Mouse (Mus musculus): Measurements from ENCODE around the gene Ldlrad3.

Ldlrad3 gene

DNA sequence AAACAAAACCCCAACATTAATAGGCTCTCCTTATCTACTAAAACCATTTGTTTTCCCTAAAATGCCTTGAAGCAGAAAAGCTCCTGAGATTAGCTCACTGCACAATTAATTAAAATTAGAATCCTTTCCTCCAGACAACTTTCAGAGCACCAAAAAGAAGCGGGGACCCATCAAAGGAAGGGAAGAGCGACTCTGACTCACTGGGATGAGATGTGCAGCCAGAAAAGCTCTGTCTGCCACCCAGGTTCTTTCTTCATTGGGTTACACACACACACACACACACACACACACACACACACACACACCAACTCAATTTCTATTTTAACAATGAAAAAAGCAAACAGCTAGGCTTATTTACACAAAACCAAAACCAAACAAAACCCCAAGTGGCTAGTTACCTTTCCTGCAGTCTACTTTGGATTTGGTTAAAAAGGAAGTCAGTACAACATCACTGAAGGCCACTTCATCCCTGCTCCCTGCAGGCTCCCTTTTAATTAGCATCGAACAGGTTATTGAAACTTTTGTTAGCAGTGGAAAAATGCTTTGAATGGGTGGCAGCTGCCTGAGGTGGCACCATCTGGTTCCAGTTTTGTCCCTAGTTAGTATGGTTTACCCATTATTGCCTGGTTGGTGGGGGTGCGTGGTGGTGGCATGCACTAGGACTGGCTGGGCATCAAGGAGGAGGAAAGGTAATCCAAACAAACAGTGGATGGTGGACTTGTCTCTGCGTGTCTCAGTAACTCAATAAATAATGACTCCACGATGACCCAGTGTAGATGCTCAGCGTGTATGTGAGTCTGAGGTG lies 235.3 kb downstream of the Ldlrad3 start:
- CTCF ChIA-PET, result no interaction called here
- POLR2A ChIA-PET, result no interaction called here

DNA sequence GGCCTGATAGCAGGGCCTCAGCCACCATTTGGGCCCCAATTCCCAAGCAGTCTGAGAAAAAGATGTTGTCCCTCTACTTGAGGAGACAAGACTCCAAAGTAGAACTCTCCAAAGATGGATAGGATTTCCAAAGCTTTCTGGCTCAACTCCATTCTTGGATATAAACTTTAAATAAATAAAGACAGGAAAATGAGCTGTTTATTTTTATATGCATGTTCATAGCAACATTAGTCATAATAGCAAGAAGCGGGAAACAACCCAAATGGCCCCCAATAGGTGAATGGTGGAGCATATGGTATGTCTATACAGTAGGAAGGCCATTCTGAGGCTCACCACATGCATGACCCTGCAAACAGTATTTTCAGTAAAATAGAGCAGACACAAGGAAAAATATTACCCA lies 251.2 kb downstream of the Ldlrad3 start:
- CTCF ChIA-PET, result interaction anchor here in 2 of 4 experiments (0.7 to 1.2 kb wide), 2 partner anchors 228 to 256 kb away, joined by 3 read pairs; no protein-coding TSS in a partner anchor
- POLR2A ChIA-PET, result interaction anchor here in 1 of 4 experiments (0.6 kb wide), 1 partner anchor 728 kb away, joined by 4 read pairs; no protein-coding TSS in a partner anchor

DNA sequence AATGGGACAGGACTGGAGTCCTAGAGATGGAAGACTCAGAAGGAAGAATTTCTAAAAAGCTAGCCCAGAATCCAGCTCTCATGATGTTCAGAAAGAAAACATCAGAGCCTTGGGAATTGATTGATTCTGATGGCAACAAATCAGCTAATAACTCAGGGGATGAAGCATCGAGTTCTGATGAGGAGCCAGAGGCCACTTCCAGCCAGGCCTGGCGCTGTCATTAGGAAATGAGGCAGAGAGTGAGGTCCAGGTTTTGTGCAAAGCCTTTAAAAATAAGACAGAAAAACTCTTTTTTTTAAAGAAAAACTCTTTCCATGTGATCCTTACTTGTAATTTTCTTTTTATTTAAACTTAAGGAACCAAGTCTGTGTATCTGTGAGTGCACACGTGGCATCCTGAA lies 252.9 kb downstream of the Ldlrad3 start:
- CTCF ChIA-PET, result no interaction called here
- POLR2A ChIA-PET, result interaction anchor here in 1 of 4 experiments (0.6 to 0.7 kb wide), 2 partner anchors 25 to 470 kb away, joined by 3 to 4 read pairs; no protein-coding TSS in a partner anchor

DNA sequence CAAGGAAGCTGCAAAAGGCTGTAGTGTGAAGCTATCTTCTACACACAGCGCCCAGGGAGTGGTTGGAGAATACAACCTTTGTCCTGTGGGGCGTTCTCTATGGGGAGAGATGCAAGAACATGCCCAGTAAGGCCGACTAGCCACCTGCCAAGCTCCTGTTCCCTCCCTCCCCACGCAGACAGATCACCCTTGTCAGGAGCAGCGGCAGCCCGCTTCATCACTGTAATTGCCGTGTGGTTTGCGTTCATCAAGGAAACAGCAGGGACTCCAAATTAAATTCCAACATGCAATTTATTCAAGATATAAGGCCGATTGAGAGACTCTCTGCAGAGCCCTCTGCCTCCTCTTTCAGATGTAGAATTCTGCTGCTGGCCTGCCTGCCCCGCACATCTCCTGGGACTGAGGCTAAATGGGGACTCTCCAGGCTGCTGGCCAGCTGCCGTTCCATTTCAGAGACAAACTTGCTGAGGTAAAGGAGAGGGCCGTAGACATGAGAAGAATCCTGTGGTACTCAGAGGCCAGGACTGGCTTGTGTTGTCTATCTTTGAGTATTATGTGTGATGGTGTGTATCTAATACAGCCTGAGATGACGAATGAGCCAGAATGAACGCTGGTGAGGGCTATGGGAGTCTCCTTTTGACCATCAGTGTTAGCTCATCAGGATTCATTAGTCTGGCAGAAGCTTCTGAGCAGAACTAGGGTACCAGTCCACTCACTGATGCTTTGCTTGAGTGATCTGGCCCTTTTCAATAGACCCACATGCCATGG lies 253.8 kb downstream of the Ldlrad3 start:
- CTCF ChIA-PET, result interaction anchor here in 2 of 4 experiments (0.6 to 1.2 kb wide), 2 partner anchors 117 to 145 kb away, joined by 3 read pairs; no protein-coding TSS in a partner anchor
- POLR2A ChIA-PET, result interaction anchor here in 1 of 4 experiments (0.6 kb wide), 1 partner anchor 471 kb away, joined by 3 read pairs; no protein-coding TSS in a partner anchor

- ChIA-PET CTCF (no interaction called here), POLR2A (interaction anchor here in 1 of 4 experiments (1.1 kb wide), 1 partner anchor 25 kb away, joined by 3 read pairs; no protein-coding TSS in a partner anchor)
Observed at GRCm38 (mm10) chr2:101925591-101926188, 260.5 kb downstream of the Ldlrad3 start.

DNA sequence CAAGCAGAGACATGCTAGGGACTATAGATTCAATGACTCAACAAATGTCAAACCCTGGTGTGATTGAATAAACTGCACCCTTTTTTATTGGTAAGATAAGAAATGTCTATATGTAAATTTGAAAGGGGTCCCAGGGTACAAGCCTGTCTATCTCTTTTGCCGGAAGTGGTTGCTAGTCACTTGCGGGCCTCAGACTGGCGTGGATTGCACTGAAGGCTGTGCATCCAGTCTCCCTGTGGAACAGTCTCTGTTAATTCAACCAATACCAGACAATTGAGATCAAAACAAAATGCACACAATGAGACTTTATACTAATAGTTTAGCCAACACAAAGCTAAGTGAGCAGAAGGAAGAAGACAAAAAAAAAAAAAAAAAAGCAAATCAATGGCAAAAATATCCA lies 261.0 kb downstream of the Ldlrad3 start:
- ChIA-PET POLR2A (no interaction called here), CTCF (no interaction called here)

- ChIA-PET POLR2A (interaction anchor here in 1 of 4 experiments (1.2 kb wide), 1 partner anchor 17 kb away, joined by 3 read pairs; no protein-coding TSS in a partner anchor), CTCF (no interaction called here)
Observed at GRCm38 (mm10) chr2:101923181-101923580, 263.0 kb downstream of the Ldlrad3 start.

GRCm38 (mm10) chr2:101922302-101922701 lies 263.9 kb downstream of the Ldlrad3 start:
- ChIA-PET CTCF (interaction anchor here in 1 of 4 experiments (0.6 to 0.7 kb wide), 2 partner anchors 100 to 155 kb away, joined by 3 to 6 read pairs; no protein-coding TSS in a partner anchor), POLR2A (interaction anchor here in 1 of 4 experiments (1.2 kb wide), 1 partner anchor 16 kb away, joined by 3 read pairs; no protein-coding TSS in a partner anchor)

DNA sequence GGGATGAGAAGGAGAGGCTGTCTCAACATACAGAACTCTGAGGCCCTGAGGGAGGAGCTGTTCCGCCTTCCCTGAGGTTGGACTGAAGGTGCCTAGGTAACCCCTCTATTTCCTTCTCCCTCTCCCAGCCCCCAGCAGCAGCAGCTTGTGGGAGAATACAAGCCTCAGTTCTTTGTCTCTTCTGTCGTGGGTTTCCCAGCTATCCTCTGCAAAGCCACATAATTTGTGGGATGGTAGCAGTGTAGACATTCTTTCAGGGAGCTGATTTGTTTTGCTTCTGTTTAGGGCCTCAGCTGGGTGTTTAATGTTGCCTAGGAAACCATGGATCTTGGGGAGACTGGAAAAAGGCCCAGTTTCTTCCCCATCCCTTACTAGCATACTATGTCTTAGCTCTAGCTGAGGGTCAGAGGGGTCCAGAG lies 266.0 kb downstream of the Ldlrad3 start:
- ChIA-PET CTCF (interaction anchor here in 3 of 4 experiments (0.6 to 1.4 kb wide), 3 partner anchors 14 to 913 kb away, joined by 3 read pairs; no protein-coding TSS in a partner anchor), POLR2A (no interaction called here)

GRCm38 (mm10) chr2:101918518-101918917 lies 267.7 kb downstream of the Ldlrad3 start:
- CTCF ChIA-PET, result interaction anchor here in 1 of 4 experiments (0.7 kb wide), 1 partner anchor 122 kb away, joined by 4 read pairs; no protein-coding TSS in a partner anchor
- POLR2A ChIA-PET, result no interaction called here

DNA sequence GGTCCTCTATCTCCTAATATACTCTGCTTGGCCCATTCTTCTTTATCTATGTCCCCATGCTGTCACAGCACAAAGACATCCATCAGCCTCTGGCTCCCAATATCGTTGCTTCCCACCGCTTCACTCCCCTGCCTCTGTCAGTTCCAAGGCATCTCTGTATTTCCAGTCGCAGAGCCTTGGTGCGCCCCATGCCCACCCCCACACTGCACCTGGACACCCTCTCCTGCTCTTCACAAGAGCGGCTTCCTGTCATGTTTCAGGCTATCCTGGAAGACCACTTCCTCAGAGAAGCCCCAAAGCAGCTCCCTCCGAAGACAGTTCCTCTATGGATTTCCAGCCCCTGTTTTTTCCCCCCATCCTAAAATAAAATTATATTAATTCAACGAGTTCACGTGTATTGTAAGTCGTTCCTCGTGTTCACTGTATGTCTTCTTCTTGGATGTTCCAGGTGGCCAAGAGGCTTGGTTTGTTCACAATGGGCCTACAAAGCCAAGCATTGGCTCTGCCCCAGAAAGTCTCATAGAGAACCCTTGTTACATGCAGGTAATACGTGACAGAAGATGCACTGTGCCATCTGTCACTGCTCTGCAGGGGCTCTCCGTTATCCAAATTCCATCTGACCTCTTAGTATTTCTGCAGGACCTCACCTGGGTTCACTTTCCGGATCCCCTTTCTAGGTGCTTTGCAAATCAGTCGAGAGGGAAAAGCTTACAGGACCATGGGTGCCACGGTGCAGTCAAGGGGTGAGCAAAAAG lies 276.7 kb downstream of the Ldlrad3 start:
- ChIA-PET CTCF (no interaction called here), POLR2A (interaction anchor here in 1 of 4 experiments (1.3 kb wide), 1 partner anchor 27 kb away, joined by 3 read pairs; no protein-coding TSS in a partner anchor)

- CTCF ChIA-PET, result no interaction called here
- POLR2A ChIA-PET, result interaction anchor here in 1 of 4 experiments (0.6 kb wide), 1 partner anchor 23 kb away, joined by 3 read pairs; no protein-coding TSS in a partner anchor
Observed at GRCm38 (mm10) chr2:101908773-101909172, 277.4 kb downstream of the Ldlrad3 start.

GRCm38 (mm10) chr2:101907386-101908022 lies 278.7 kb downstream of the Ldlrad3 start:
- ChIA-PET CTCF (interaction anchor here in 1 of 4 experiments (0.6 kb wide), 1 partner anchor 123 kb away, joined by 3 read pairs; no protein-coding TSS in a partner anchor), POLR2A (interaction anchor here in 1 of 4 experiments (0.6 kb wide), 2 partner anchors 47 to 1146 kb away, joined by 3 read pairs; no protein-coding TSS in a partner anchor)

DNA sequence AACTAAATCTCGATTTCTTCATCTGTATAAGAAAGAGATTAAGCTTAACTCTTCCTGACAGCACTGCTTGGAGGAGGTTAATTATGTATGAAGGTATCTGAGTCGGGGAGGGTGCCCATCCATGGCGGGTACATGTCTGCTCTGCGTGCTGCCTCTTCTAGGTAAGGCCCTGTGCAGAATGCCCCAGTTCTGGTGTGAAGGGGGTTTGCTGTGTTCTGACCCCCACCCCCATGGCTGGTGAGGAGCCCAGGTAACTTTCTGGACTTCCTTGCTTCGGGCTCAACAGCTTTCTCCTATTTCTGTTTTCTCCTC lies 279.9 kb downstream of the Ldlrad3 start:
- CTCF ChIA-PET, result interaction anchor here (0.7 to 1.6 kb wide), 10 partner anchors 9 to 544 kb away, joined by 3 to 7 read pairs (median 4); no protein-coding TSS in a partner anchor
- POLR2A ChIA-PET, result interaction anchor here in 2 of 4 experiments (0.6 to 0.9 kb wide), 2 partner anchors 9 to 16 kb away, joined by 3 read pairs; no protein-coding TSS in a partner anchor

GRCm38 (mm10) chr2:101905534-101906378 lies 280.4 kb downstream of the Ldlrad3 start:
- POLR2A ChIA-PET, result interaction anchor here in 3 of 4 experiments (0.6 to 1.2 kb wide), 4 partner anchors 10 to 546 kb away, joined by 3 to 4 read pairs (median 3); no protein-coding TSS in a partner anchor
- CTCF ChIA-PET, result interaction anchor here (0.5 to 1.6 kb wide), 15 partner anchors 10 to 546 kb away, joined by 3 to 8 read pairs (median 3); no protein-coding TSS in a partner anchor

GRCm38 (mm10) chr2:101902196-101902595 lies 284.0 kb downstream of the Ldlrad3 start:
- ChIA-PET CTCF (no interaction called here), POLR2A (interaction anchor here in 2 of 4 experiments (0.7 to 2.0 kb wide), 2 partner anchors 16 kb away, joined by 3 to 6 read pairs; partner anchors contain the start of gene Commd9 (in 2 of the 2))
